18 mouse cellular contexts compared by ENCODE assay signal in the genomic region with DNA sequence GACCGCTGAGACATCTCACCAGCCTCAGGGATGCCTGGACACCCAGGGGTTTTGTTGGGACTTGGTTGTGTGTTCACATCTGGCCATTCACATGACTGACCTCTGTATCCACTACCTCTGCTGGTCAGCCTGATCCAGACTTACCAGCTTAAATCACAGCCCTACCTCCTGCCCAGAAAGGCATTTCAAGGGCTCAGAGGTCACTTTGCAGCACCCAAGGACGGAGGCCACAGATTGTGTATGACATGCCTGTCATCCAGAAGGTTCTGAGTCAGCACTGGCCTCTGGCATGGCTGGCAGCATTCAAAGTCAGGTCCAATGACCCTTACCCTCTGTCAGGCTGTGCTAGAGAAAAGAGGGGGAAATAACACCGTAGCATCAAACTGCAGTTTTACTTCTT. TPM values are rescaled to one million over a fixed set of nuclear protein-coding genes. Genes with fewer than 3 reads are reported as not detected.
DNase-seq lines count a peak whose midpoint lies in the region; ATAC-seq lines count a peak whose summit lies in the region.
"Had no signal": no experiment of that assay in that cellular context is flagged by ENCODE, and none has a peak within 500 bp of the region (broad histone marks: within the 10 kb centered on the region; RNA-seq: fewer than 3 reads in every experiment).

No protein-coding gene starts in this region.

- intact Hi-C loops in heart, postnatal 25 days (cut with DNase I), result loop anchor here (5.0 kb wide), 1 partner anchor 117 kb away; no protein-coding TSS in a partner anchor
- intact Hi-C loops in left cerebral cortex, postnatal 10 days (cut with DNase I), result no loop called here

- 72% methylated on average over 3 of the region's 3 CpGs for WGBS in heart, embryonic 15.5 days
- WGBS in liver, embryonic 16.5 days (ENCODE audit: insufficient replicate concordance), result 76% methylated on average over 3 of the region's 3 CpGs

- H3K27me3 ChIP-seq in heart, embryonic 15.5 days, result no peaks in the 10 kb centered on the region
- H3K27me3 ChIP-seq in liver, embryonic 16.5 days (ENCODE audit: control insufficient read depth, insufficient read depth, low read depth, low read length), result no peaks in the 10 kb centered on the region
- H3K27me3 ChIP-seq: embryonic facial prominence, embryonic 13.5 days; midbrain, embryonic 12.5 days had no signal

- no peak for DNase-seq in heart, postnatal 25 days (ENCODE audit: low spot score)
- no peak for DNase-seq in liver
- peak; percentile 36 for DNase-seq in kidney, postnatal 10 days
- DNase-seq in cerebellum, postnatal 36 days, result no peak
- no peak for DNase-seq in embryo, embryonic 9.5 days (ENCODE audit: extremely low spot score)
- DNase-seq in left cerebral cortex, postnatal 10 days (ENCODE audit: extremely low spot score in 1 of 2, low spot score in 2 of 2), result no peak
- DNase-seq: cerebellum, adult 11 months; cerebellum, postnatal 25 days; gastrocnemius, postnatal 25 days; heart, postnatal 14 days; lung, embryonic 14.5 days had no signal

- peaks cover 8% of the 10 kb centered on the region for H3K4me1 ChIP-seq in heart, embryonic 15.5 days (replicated peaks)
- no peaks in the 10 kb centered on the region; the same call in 1 of the 2 replicates for H3K4me1 ChIP-seq in liver, embryonic 16.5 days (ENCODE audit: control insufficient read depth, low read depth, low read length)
- H3K4me1 ChIP-seq: embryonic facial prominence, embryonic 13.5 days; midbrain, embryonic 12.5 days had no signal

- no peak overlapping the region for H3K4me3 ChIP-seq in heart, embryonic 15.5 days
- H3K4me3 ChIP-seq in liver, embryonic 16.5 days (ENCODE audit: low read depth, low read length), result no peak overlapping the region
- H3K4me3 ChIP-seq: embryonic facial prominence, embryonic 13.5 days; midbrain, embryonic 12.5 days; myocyte had no signal

- 0 out of 2 replicates have a peak overlapping the region, but pooled peaks have one; percentile 7 for H3K27ac ChIP-seq in heart, embryonic 15.5 days
- no peak overlapping the region for H3K27ac ChIP-seq in liver, embryonic 16.5 days (ENCODE audit: low read length)
- H3K27ac ChIP-seq: embryonic facial prominence, embryonic 13.5 days; macrophage; midbrain, embryonic 12.5 days had no signal

- ATAC-seq in heart, embryonic 15.5 days (replicated peaks; ENCODE audit: insufficient number of reproducible peaks, insufficient read depth, low FRiP score, low read depth), result no peak
- ATAC-seq in liver, embryonic 16.5 days (ENCODE audit: low read depth), result 0 out of 2 replicates have a peak, but pooled peaks have one; percentile 16
- ATAC-seq: hindbrain, embryonic 16.5 days had no signal

- H3K9me3 ChIP-seq in heart, embryonic 15.5 days (replicated peaks), result no peaks in the 10 kb centered on the region
- no peaks in the 10 kb centered on the region for H3K9me3 ChIP-seq in liver, embryonic 16.5 days (replicated peaks; ENCODE audit: control insufficient read depth, low read length)
- H3K9me3 ChIP-seq: embryonic facial prominence, embryonic 13.5 days; midbrain, embryonic 12.5 days had no signal

- H3K4me2 ChIP-seq in heart, embryonic 15.5 days, result no peak overlapping the region
- no peak overlapping the region for H3K4me2 ChIP-seq in liver, embryonic 16.5 days (ENCODE audit: low read depth, low read length)
- H3K4me2 ChIP-seq: embryonic facial prominence, embryonic 13.5 days; lung, embryonic 14.5 days; midbrain, embryonic 12.5 days had no signal

- H3K9ac ChIP-seq in heart, embryonic 15.5 days, result no peak overlapping the region
- H3K9ac ChIP-seq in liver, embryonic 16.5 days (ENCODE audit: low read depth, low read length), result no peak overlapping the region
- H3K9ac ChIP-seq: embryonic facial prominence, embryonic 13.5 days; lung, embryonic 14.5 days; midbrain, embryonic 12.5 days had no signal

- H3K36me3 ChIP-seq in heart, embryonic 15.5 days, result peaks cover 55% of the 10 kb centered on the region
- peaks cover 23% of the 10 kb centered on the region for H3K36me3 ChIP-seq in liver, embryonic 16.5 days (ENCODE audit: control insufficient read depth, insufficient read depth)

RNA-seq across cellular contexts. Expression of gene Ldlr, which starts 33.3 kb away (rescaled TPM):
- polyA plus RNA-seq in heart, embryonic 15.5 days (2015; fragmentation: Nextera tagmentation; extraction: Ambion mirVana), result 12.9 and 25.0 TPM in 2 replicates
- total RNA-seq in heart, postnatal 25 days (2021), result 1 to 10 TPM; 2.7 to 3.1 TPM
- 23.9 and 29.3 TPM in 2 replicates for polyA plus RNA-seq in liver, embryonic 16.5 days (2015; fragmentation: Nextera tagmentation; extraction: Ambion mirVana)
- 10 to 100 TPM; 17.2 to 19.2 TPM for total RNA-seq in left cerebral cortex, postnatal 10 days (2021)

Comparison
In these comparisons a context has a peak if more than half of its experiments do, and no peak if none do; other contexts are left out.
1. RNA of gene Ldlr, which starts 33.3 kb away (total RNA-seq): 17.2 to 19.2 TPM in left cerebral cortex, postnatal 10 days; 2.7 to 3.1 TPM in heart, postnatal 25 days; every median in the first group is over 4 times any median in the second.